Mouse (Mus musculus) layer of hippocampus, adult 18-20 months (tissue): ENCODE data around the gene Nmi. TPM values are rescaled to one million over a fixed set of nuclear protein-coding genes. Genes with fewer than 3 reads are reported as not detected.
A peak's percentile ranks its signal among the peaks of the same experiment; 100 is the strongest.

Experiments
- DNase-seq, 2 experiments: peaks; one replicate each; pipeline ENCODE4 v3.0.0; 2022; ENCODE audit warnings: low spot score in 2 of 2
- total RNA-seq, 2 experiments: library from RNA; stranded (reverse); gene quantifications; 2 replicates each; pipeline ENCODE4 v1.2.3; 2021

Nmi gene
- total RNA-seq, 2 experiments from 2014 or later: 3.9 to 4.2 TPM

DNA sequence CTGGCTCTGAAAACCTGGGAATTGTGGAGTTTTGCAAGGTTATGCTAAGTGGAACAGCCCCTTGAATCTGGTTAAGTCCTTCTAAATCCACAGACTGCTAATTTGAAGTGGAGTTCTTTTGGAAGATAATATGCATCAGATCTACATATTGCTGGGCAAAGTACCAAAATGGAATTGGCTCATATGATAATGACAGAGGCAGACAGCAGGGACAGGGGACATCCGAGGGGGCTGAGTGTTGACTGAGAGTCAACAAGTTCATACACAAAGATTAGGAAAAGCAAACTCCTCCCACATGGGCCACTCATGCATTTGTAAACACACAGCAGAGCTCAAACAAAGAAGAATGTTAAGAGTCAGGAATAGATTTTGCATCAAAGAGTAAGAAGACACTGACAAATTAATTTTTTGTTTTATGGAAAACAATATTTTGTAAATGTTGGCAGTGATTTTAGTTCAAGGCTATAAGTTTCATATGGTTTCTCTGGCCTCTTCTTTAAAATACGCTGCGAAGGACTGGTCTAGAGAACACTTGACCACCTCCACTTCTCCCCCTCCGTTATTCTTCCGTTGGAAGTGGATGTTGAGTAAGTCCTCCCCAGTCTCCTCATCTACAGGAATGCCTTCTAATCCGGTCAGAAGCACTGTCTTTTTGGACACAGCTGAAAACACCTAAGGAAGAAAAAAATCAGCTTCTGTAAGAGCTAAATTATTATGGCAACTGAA is 25.0 kb downstream of the Nmi start:
- no peak for DNase-seq

DNA sequence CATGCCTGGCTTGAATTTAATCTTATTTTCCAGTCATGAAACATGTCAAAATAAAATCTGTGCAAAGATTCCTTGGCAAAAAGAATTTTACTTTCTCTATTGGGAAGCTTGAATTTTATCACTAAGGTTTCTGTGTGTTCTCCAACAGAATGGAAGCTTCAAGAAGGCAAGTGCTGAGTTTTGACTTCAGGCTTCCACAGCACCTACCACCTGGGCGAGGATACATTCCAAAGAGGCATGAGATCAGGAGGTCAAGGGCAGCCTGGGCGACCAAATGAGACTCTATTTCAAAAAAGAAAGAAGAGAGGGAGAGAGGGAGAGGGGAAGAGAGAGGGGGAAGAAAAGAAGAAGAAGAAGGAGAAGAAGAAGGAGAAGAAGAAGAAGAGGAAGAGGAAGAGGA is 27.5 kb downstream of the Nmi start:
- DNase-seq: no peak

DNA sequence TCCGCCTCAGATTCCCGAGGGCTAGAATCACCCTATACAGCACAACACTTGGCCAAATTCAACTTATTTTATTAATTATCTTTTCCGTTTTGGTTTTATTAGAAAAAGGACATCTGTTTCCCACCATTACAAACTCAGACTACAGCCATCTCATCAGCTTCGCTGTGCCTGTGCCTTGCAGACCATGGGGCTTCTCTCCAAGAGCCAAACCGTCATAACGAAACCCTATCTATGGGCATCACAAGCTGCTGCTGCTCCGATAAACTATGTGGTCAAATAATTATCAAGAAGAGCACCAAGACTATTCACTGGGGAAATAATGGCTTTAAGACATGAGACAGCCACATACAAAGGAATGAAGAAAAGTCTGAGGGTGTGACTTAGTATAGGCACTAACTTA is 31.5 kb downstream of the Nmi start:
- no peak for DNase-seq

DNA sequence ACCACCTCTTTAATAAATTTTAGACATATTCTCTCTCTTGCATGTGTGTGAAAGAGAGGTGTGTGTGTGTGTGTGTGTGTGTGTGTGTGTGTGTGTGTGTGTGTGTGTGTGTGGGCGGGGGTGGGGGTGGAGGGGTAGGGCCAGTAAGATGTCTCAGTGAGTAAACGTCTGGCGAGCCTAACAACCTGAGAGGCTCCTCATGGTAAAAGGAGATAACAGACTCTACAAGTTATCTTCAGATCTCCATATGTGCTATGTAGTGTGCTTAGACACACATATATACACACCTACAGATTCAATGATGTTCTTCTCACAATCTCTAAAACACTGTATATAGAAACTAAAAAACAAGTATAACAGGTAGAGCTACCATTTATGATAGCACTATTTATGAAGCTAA is 34.5 kb downstream of the Nmi start:
- no peak for DNase-seq

DNA sequence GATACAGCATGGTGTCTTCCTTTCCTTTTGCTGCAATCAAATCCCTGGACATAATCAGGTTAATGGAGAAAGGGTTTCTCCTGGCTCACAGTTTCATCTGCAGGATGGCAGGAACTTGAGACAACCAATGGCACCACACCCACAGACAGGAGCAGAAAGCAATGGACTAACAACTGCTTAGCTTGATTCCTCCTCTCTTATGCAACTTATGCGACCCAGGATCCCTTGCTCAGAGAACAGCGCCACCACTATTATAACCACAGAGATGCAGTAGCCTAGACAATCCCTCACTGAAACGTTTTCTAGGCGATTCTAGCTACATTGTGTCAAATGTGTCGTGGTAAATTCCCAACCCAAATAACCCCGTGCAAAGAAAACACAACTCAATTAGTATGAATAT is 36.3 kb downstream of the Nmi start:
- DNase-seq: no peak

DNA sequence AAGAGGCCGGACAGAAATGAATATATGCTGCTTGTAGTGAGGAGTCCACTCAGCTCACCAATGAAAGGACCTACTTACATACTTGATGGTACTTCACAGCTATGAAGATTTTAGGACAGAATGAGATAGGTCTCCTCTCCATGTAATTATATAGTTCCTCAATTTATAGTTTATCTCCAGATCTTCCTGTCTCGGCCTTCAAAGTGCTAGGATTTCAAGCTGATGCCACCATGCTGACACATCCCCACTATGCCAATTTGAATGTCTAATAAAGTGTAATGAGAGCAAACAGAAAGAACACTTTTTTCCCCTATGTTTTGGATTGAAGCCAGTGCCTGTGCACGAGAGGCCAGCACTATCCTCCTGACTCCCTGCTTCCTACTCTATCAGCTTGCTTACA is 36.7 kb downstream of the Nmi start:
- no peak for DNase-seq

DNA sequence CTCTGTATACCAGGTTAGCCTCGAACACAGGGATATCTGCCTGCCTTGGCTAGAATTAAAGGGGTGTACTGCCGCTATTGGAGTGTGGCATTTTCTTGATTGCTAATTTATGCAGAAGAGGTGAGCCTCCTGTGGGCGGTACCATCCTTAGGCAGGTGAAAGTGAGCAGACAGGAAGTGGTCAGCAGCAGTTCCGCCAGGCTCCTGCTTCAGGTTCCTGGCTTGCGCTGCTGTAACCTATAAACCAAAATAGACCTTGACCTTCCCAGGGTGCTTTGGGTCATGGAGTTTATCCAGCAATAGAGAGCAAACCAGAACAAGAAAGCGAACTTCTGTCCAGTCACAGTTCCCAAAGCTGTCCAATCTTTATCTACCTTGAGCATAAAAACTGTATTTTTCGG is 37.4 kb downstream of the Nmi start:
- DNase-seq: no peak

DNA sequence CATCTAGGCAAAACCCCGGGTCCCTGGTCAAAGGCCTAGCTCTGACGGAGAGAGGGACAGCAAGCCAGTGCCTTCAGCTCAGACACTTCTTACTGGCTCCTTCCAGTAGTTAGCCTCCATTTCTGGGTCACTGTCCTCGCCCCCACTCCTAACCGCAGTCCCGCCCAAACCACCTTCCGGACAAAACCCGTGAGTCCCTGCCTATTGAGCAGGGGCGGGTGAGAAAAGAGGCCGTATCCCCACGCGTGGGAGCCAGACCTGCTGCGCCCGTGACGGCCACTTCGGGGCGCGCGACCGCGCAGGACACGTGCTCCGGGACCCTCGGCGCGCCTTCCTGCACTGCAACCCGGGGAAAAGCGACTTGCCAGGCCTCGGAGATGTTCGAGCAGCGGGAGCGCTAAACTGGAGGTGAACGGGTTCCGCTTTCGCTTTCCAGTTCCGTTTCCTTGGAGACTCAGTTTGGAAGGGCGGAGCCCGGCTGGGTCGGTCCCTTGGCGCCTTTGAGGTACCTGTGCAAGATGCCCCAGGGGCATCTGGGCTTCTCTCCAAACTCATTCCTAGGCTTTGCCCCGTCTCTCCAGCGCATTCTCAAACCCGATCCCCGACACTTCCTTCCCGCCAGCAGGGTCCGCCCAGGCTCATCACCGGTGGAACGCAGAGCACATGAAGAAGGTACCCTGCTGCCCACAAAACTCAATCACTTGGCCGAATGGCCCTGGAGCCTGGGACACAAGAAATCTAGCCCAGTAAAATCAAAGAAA is 38.5 kb downstream of the Nmi start, which contains the start of gene Rbm43:
Rbm43 (minus strand) TSS at position 590 of the 761 bp plus-strand sequence.
- DNase-seq: peak; percentile 59 to 74

DNA sequence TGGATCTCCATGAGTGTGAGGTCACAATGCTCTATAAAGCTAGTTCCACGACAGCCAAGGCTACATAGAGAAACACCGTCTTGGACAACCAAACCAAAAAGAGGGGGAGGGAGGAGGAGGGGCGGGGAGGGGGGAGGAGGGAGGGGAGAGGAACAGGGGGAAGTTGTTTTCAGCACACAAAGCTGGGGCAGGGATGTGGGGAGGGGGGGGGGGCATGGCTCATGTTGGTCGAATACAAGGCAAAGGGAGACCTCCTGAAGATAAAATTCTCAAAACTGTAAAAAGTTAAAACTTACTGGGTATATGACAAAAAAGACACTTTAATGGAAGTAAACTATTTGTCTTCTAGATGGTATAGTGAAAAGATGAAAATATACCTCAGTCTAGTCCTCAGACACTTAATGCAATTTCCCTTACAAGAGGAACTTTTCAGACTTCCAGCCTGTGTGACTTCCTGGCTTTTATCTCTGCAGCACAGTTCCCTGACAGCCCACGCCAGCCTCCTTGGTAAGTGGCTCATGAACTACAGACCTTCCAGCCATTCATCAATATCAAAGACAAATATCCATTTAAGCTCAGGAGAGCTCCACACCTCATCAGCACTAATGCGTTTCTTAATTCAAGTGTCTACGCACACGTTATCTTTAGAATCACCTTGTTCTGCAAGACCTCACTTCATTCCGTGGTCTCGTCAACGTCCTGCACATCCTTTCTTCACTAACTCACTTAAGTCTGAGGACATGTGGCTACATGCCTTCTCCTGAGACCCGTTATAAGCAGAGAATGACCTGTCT is 39.8 kb downstream of the Nmi start:
- no peak for DNase-seq

DNA sequence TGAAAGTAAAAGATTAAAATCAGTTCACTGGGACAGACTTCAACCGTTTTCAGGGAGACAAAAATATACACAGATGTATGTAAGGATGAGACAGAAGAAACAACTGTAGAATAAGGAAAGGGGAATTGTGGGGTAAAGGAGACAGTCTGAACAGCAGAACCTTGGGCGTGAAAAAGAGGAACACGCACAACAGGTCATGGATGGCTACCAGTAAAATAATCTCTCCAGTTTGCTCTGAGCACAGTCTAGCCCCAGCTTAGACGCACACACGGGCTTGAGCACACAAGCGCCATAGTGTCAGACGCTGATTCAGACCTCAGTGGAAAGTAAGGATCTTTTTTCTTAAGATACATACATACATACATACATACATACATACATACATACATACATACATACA is 42.1 kb downstream of the Nmi start:
- no peak for DNase-seq

DNA sequence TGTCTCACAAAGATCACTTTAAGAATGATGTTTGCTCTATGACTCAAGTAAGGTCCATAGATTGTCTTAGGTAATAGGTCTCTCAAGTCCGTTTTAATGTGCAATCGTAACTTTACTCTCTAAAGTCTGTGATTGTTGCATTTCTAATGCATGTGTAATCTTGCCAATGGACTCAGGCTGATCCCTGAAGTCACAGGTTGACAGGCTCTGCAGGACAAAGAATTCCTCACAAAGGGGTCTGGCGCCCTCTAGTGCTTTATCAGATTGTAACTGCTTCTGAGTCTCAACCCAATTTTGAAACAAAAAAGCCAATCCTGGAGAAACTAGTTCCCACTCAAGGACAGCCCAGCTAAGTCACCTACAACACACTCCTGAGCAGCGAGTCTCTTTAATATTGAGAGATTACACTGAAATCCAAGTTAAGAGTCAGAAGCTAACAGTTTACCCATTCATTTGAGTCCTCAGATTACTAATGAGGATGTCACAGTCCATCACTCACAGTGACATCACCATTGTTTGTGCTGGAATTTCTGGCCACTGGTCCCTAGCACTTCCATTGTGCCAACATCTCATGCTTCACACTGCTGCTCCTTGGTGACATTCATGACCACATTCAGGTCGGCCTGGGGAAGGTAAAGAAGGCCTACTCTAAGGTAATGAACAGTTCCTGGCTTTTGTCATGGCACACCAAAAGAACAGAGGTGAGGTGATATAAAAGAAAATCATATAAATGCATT is 58.2 kb downstream of the Nmi start:
- DNase-seq: peak; percentile 50 to 86

DNA sequence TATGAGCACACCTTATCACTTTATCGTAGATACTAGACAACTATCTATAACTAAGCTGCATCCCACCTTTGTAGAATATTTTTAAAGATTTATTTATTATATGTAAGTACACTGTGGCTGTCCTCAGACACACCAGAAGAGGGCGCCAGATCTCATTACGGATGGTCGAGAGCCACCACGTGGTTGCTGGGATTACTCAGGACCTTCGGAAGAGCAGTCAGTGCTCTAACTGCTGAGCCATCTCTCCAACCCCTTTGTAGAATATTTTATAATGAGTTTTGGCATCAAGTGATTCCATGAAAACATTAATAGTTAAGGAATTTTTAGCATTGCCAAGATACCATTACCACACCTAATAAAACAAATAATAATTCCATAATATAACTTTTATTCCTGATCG is 58.8 kb downstream of the Nmi start:
- no peak for DNase-seq

DNA sequence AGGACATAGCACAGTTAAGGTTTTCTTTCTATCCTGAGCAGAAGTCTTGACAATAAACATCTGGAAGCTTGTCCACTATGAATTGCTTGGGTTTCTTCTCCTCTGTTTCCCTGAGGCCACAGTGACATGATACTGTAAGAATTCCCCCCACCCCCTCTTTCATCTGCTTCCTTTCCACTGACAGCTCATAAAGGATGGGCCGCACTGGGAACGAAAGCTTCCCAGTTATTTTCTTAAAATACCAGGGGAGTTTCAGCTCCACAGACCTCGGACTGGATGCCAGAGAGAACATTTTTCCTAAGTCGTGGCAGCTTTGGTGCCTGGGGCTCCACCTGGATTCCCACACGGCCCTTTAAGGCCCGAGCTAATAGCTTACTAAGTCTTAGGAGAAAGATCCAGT is 60.6 kb downstream of the Nmi start:
- DNase-seq: no peak

DNA sequence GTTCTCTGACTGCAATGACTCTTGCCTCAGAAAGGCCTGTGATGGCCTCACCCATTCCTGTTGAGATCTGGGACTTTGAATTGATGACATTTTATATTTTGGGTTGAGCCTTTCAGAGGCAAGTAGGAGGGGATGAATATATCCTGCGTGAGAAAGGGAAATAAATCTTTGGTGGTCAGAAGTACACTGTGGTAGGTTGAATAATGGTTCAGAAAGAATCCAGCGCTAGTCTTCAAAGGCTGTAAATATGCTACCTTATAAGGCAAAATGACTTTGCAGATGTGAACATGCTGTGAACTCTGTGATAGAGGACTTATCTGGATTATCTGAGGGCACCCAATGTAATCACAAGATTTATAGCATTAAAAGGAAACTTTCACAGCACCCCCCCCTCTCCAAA is 61.4 kb downstream of the Nmi start:
- DNase-seq: no peak

DNA sequence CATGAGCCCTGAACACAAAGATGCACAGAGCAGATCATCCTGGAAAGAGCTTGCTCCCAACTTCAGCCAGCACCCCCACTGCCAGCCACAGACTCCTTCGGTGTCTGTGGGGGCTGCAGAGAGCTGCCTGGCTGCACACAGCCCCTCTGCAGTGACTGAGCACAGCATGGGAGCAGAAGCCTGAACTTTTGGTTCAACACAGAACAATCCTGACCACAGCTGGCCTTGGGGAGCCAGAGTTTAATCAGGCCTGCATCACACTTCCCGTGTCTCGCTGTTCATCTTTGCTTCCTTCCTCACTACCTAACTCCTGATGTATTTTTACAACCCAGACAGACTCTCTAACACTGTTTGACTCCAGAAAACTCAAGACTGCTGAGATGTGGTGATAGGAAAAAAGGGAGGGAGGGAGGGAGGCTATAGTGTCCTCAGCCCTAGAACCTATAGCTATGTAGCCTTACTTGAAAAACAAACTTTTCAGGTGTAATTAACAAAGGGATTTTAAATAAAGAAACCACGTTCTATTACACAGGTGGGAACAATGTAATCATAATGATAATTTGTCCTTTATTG is 65.7 kb downstream of the Nmi start:
- no peak for DNase-seq

DNA sequence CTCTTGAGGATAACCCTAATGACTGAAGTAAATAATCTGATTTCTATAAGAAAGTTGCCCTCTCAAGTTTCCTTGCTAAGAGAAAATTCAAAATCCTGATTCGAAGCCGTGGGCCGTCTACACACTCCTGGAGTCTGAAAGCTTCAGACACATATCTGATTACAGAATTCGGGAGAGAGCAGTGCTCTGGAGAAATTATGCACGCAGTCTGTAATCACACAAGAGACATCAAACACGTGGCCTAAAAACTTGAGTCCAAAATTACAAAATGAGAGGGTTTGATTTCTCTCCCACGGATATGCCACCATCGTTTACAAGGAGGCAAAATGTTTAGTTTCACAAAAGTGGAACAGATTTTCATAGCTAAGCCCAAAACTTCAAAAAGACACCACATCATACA is 67.7 kb downstream of the Nmi start:
- DNase-seq: no peak

Other genes starting within 250 kb of the Nmi start
- gene Rbm43, start 38.3 kb downstream of the Nmi start, total RNA-seq: 10 to 100 TPM; 20.7 to 21.8 TPM
- 10 to 100 TPM in 1 of 2 experiments, 1 to 10 TPM in 1; 8.9 to 13.0 TPM for gene Tnfaip6, start 64.5 kb upstream of the Nmi start, total RNA-seq
- 10 to 100 TPM; 27.0 to 28.6 TPM for gene Rif1, start 99.3 kb upstream of the Nmi start, total RNA-seq